Mouse (Mus musculus): ENCODE data around the gene Usp10. TPM values are rescaled to one million over a fixed set of nuclear protein-coding genes. Genes with fewer than 3 reads are reported as not detected.

Usp10 gene
- total RNA-seq (2021), result 10 to 100 TPM; 86.4 to 88.9 TPM
- long read RNA-seq, experiment 1, transcript Usp10-202 (14 exons, 3,274 nt), result minor isoform, 44 of 129 reads
- long read RNA-seq, experiment 1, transcript Usp10-210 (14 exons, 3,726 nt), result major isoform, 48 of 129 reads
- long read RNA-seq, experiment 1, partial matches to known transcripts, result 23 of 129 reads
- long read RNA-seq, experiment 1, other reads (novel, unspliced or antisense), result 13 of 129 reads
- long read RNA-seq, experiment 2, transcript Usp10-210 (14 exons, 3,726 nt), result major isoform, 42 of 103 reads
- long read RNA-seq, experiment 2, transcript Usp10-202 (14 exons, 3,274 nt), result minor isoform, 35 of 103 reads
- long read RNA-seq, experiment 2, partial matches to known transcripts, result 18 of 103 reads
- long read RNA-seq, experiment 2, other reads (novel, unspliced or antisense), result 8 of 103 reads

GRCm38 (mm10) chr8:119909944-119910546, at the start of gene Usp10:
Usp10 (plus strand) TSS chr8:119910360.
- DNase-seq (ENCODE audit: extremely low spot score in 1 of 2, low spot score in 2 of 2), result no peak
- Histone ChIP-seq H3K4me3 (peak within 1 kb of the TSS; percentile 91), H3K27ac (peak within 1 kb of the TSS; percentile 94)
- TF ChIP-seq CTCF (IDR thresholded peaks at IDR 0.05), result no peak
- intact Hi-C loops (cut with DNase I), result loop anchor here (5.0 kb wide), 1 partner anchor 128 kb away; no protein-coding TSS in a partner anchor

GRCm38 (mm10) chr8:119861706-119862389, 48.3 kb upstream of the Usp10 start, which contains the start of gene Klhl36:
Klhl36 (plus strand) TSS chr8:119862266.
- peak; percentile 94 to 95 for DNase-seq (ENCODE audit: extremely low spot score in 1 of 2, low spot score in 2 of 2)
- intact Hi-C loops (cut with DNase I), result loop anchor here (2.0 kb wide), 1 partner anchor 65 kb away; no protein-coding TSS in a partner anchor
- Histone ChIP-seq H3K27ac (peak within 1 kb of the TSS; percentile 77), H3K4me3 (peak within 1 kb of the TSS; percentile 97)
- no peak for TF ChIP-seq CTCF (IDR thresholded peaks at IDR 0.05)

- intact Hi-C loops (cut with DNase I), result loop anchor here (2.0 kb wide), 1 partner anchor 64 kb away; no protein-coding TSS in a partner anchor
- DNase-seq (ENCODE audit: extremely low spot score in 1 of 2, low spot score in 2 of 2), result no peak
Measured at GRCm38 (mm10) chr8:119862390-119862734, 47.8 kb upstream of the Usp10 start.

GRCm38 (mm10) chr8:119862749-119863148, 47.4 kb upstream of the Usp10 start:
- intact Hi-C loops (cut with DNase I), result loop anchor here (2.0 kb wide), 1 partner anchor 64 kb away; no protein-coding TSS in a partner anchor
- no peak for TF ChIP-seq CTCF (IDR thresholded peaks at IDR 0.05)
- DNase-seq (ENCODE audit: extremely low spot score in 1 of 2, low spot score in 2 of 2), result no peak
- Histone ChIP-seq H3K27ac (peak overlapping the region; percentile 77; the same call in 1 of the 2 replicates), H3K4me3 (peak overlapping the region; percentile 97)

More at GRCm38 (mm10) chr8:119862390-119862734, 47.8 kb upstream of the Usp10 start:
- no peak for TF ChIP-seq CTCF (IDR thresholded peaks at IDR 0.05)
- H3K4me3 ChIP-seq, result peak overlapping the region; percentile 97
- H3K27ac ChIP-seq, result peak overlapping the region; percentile 77

- TF ChIP-seq CTCF (IDR thresholded peaks at IDR 0.05), result no peak
- no peak overlapping the region for H3K27ac ChIP-seq
- no peak for DNase-seq (ENCODE audit: extremely low spot score in 1 of 2, low spot score in 2 of 2)
- no peak overlapping the region for H3K4me3 ChIP-seq
- intact Hi-C loops (cut with DNase I), result no loop called here
Measured at GRCm38 (mm10) chr8:119869616-119870015, 40.5 kb upstream of the Usp10 start.

- TF ChIP-seq CTCF (IDR thresholded peaks at IDR 0.05), result no peak
- intact Hi-C loops (cut with DNase I), result no loop called here
- no peak for DNase-seq (ENCODE audit: extremely low spot score in 1 of 2, low spot score in 2 of 2)
- Histone ChIP-seq H3K4me3 (no peak overlapping the region), H3K27ac (no peak overlapping the region)
Measured at GRCm38 (mm10) chr8:119873181-119873580, 37.0 kb upstream of the Usp10 start.

GRCm38 (mm10) chr8:119881301-119881700, 28.9 kb upstream of the Usp10 start:
- intact Hi-C loops (cut with DNase I), result no loop called here
- Histone ChIP-seq H3K4me3 (no peak overlapping the region), H3K27ac (no peak overlapping the region)
- no peak for DNase-seq (ENCODE audit: extremely low spot score in 1 of 2, low spot score in 2 of 2)
- no peak for TF ChIP-seq CTCF (IDR thresholded peaks at IDR 0.05)

- TF ChIP-seq CTCF (IDR thresholded peaks at IDR 0.05), result no peak
- intact Hi-C loops (cut with DNase I), result no loop called here
- no peak overlapping the region for H3K4me3 ChIP-seq
- DNase-seq (ENCODE audit: extremely low spot score in 1 of 2, low spot score in 2 of 2), result no peak
- no peak overlapping the region for H3K27ac ChIP-seq
Measured at GRCm38 (mm10) chr8:119881917-119882316, 28.2 kb upstream of the Usp10 start.

- intact Hi-C loops (cut with DNase I), result no loop called here
- no peak overlapping the region for H3K4me3 ChIP-seq
- DNase-seq (ENCODE audit: extremely low spot score in 1 of 2, low spot score in 2 of 2), result no peak
- no peak overlapping the region for H3K27ac ChIP-seq
- no peak for TF ChIP-seq CTCF (IDR thresholded peaks at IDR 0.05)
Measured at GRCm38 (mm10) chr8:119883281-119883680, 26.9 kb upstream of the Usp10 start.

- intact Hi-C loops (cut with DNase I), result no loop called here
- TF ChIP-seq CTCF (IDR thresholded peaks at IDR 0.05), result no peak
- no peak for DNase-seq (ENCODE audit: extremely low spot score in 1 of 2, low spot score in 2 of 2)
Measured at GRCm38 (mm10) chr8:119885612-119886011, 24.5 kb upstream of the Usp10 start.

GRCm38 (mm10) chr8:119887130-119887529, 23.0 kb upstream of the Usp10 start:
- no peak for DNase-seq (ENCODE audit: extremely low spot score in 1 of 2, low spot score in 2 of 2)
- H3K27ac ChIP-seq, result no peak overlapping the region
- H3K4me3 ChIP-seq, result no peak overlapping the region
- intact Hi-C loops (cut with DNase I), result no loop called here
- peak; percentile 54 for TF ChIP-seq CTCF (IDR thresholded peaks at IDR 0.05)

More at GRCm38 (mm10) chr8:119885612-119886011, 24.5 kb upstream of the Usp10 start:
- H3K4me3 ChIP-seq, result no peak overlapping the region
- H3K27ac ChIP-seq, result no peak overlapping the region

GRCm38 (mm10) chr8:119888012-119888411, 22.1 kb upstream of the Usp10 start:
- intact Hi-C loops (cut with DNase I), result no loop called here
- DNase-seq (ENCODE audit: extremely low spot score in 1 of 2, low spot score in 2 of 2), result no peak
- no peak for TF ChIP-seq CTCF (IDR thresholded peaks at IDR 0.05)
- no peak overlapping the region for H3K27ac ChIP-seq
- H3K4me3 ChIP-seq, result no peak overlapping the region

All from left cerebral cortex, adult 2 months (tissue).